Mouse (Mus musculus) liver, embryonic 12.5 days (tissue): Measurements from ENCODE around the gene Ankrd27. TPM values are rescaled to one million over a fixed set of nuclear protein-coding genes. Genes with fewer than 3 reads are reported as not detected.

ENCODE experiments used
- ATAC-seq: fragments of 200-750 bp; cut with Nextera tagmentation; 2 replicates; pipeline ENCODE4 v1.8.0; 2017; ENCODE audit warnings: moderate number of reproducible peaks, mild to moderate bottlenecking, moderate library complexity
- H3K27ac ChIP-seq: fragments of 300-500 bp; sonication (generic); 2 replicates; pipeline ENCODE4 v1.5.1; 2016; ENCODE audit warnings: mild to moderate bottlenecking
- H3K27me3 ChIP-seq: fragments of 300-500 bp; sonication (generic); replicated peaks from 2 replicates; pipeline ENCODE4 v1.6.1; 2016; ENCODE audit warnings: mild to moderate bottlenecking, moderate library complexity
- H3K36me3 ChIP-seq: fragments of 300-500 bp; sonication (generic); 2 replicates; pipeline ENCODE4 v1.6.1; 2016; ENCODE audit warnings: mild to moderate bottlenecking, moderate library complexity
- H3K4me1 ChIP-seq: fragments of 300-500 bp; sonication (generic); 2 replicates; pipeline ENCODE4 v1.6.1; 2016
- H3K4me2 ChIP-seq: fragments of 300-500 bp; sonication (generic); 2 replicates; pipeline ENCODE4 v1.6.1; 2016; ENCODE audit warnings: mild to moderate bottlenecking, moderate library complexity
- H3K4me3 ChIP-seq: fragments of 300-500 bp; sonication (generic); 2 replicates; pipeline ENCODE4 v1.5.1; 2016; ENCODE audit warnings: mild to moderate bottlenecking, moderate library complexity
- H3K9ac ChIP-seq: fragments of 300-500 bp; sonication (generic); 2 replicates; pipeline ENCODE4 v1.6.1; 2016; ENCODE audit warnings: mild to moderate bottlenecking, moderate library complexity
- H3K9me3 ChIP-seq: fragments of 300-500 bp; sonication (generic); replicated peaks from 2 replicates; pipeline ENCODE4 v1.6.1; 2016; ENCODE audit warnings: mild to moderate bottlenecking, moderate library complexity
- WGBS: fragments of 180-500 bp; shearing (Covaris S2); methylation state at CpG from one replicate; pipeline ENCODE4 v1.1.7; 2016; ENCODE audit not compliant: insufficient replicate concordance; 5-methylcytosine and 5-hydroxymethylcytosine counted together
- polyA plus RNA-seq: library from polyadenylated mRNA; unstranded; fragments of >200 nt; fragmentation: Nextera tagmentation; extraction: Ambion mirVana; gene quantifications from 2 replicates; pipeline ENCODE4 v1.2.1, GENCODE M21; 2016

The Ankrd27 gene
- polyA plus RNA-seq, 1 experiment from 2014 or later, result 45.5 TPM

DNA sequence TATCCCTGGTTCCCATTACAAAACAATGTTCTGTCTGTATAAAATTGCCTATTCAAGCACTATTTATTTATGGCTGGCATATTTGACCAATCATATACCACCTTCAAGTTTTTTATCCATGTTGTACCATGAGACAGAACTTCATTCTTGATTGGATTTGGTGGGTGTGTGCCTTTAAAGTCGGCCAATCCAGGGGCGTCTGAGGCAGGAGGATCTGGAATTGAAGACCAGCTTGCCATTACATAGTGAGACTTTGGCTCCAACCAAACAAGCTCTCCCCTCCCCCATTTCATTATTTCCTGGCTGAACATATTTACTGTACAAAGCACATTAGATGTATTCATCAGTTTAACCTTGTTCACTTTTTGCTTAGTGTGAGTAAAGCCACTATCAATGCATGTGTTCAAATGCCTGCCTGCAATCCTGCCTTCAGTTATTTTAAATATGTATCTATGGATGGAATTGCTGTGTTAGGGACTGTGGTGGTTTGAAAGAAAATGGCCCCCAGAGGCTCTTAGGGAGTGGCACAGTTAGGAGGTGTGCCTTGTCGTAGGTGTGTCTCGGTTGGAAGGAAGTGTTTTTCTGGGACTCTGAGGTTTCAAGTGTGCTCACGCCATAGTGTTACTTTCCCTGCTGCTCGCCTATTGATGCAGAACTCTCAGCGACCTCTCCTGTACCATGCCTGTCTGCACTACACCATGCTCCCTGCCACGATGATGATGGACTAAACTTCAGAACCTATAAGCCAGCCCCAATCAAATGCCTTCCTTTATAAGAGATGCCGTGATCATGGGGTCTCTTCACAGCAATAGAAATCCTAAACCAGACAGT lies 62.4 kb downstream of the Ankrd27 start:
- 55% methylated on average over 9 of the region's 9 CpGs for WGBS
- Histone ChIP-seq H3K27ac (peak overlapping the region; percentile 36), H3K36me3 (peaks cover 23% of the 10 kb centered on the region), H3K9me3 (no peaks in the 10 kb centered on the region), H3K9ac (no peak overlapping the region), H3K4me2 (peak overlapping the region; percentile 47), H3K4me3 (no peak overlapping the region), H3K27me3 (0 out of 2 replicates have a peak, but pooled peaks cover 10% of the 10 kb centered on the region), H3K4me1 (peaks cover 37% of the 10 kb centered on the region)
- 0 out of 2 replicates have a peak, but pooled peaks have one; percentile 13 for ATAC-seq

DNA sequence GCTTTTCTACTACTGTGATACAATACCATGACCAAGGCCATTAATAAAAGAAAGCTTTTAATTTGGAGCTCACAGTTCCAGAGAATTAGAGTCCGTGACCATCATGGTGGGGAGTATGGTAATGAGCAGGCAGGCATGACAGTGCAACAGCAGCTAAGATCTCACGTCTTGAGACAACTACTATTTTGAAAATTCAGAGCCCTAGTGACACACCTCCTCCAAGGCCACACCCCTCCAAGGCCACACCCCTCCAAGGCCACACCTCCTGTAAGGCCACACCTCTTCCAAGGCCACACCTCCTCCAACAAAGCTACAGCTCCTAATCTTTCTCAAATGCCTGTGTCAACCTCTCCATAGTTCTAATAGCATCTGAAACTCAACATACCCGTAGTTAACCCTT lies 63.0 kb downstream of the Ankrd27 start:
- peak; percentile 66 for ATAC-seq
- Histone ChIP-seq H3K9ac (no peak overlapping the region), H3K27me3 (0 out of 2 replicates have a peak, but pooled peaks cover 10% of the 10 kb centered on the region), H3K4me1 (peaks cover 37% of the 10 kb centered on the region), H3K4me2 (peak overlapping the region; percentile 47), H3K27ac (0 out of 2 replicates have a peak overlapping the region, but pooled peaks have one; percentile 36), H3K9me3 (no peaks in the 10 kb centered on the region), H3K36me3 (peaks cover 17% of the 10 kb centered on the region), H3K4me3 (no peak overlapping the region)
- WGBS, result 37% methylated on average over 3 of the region's 3 CpGs

DNA sequence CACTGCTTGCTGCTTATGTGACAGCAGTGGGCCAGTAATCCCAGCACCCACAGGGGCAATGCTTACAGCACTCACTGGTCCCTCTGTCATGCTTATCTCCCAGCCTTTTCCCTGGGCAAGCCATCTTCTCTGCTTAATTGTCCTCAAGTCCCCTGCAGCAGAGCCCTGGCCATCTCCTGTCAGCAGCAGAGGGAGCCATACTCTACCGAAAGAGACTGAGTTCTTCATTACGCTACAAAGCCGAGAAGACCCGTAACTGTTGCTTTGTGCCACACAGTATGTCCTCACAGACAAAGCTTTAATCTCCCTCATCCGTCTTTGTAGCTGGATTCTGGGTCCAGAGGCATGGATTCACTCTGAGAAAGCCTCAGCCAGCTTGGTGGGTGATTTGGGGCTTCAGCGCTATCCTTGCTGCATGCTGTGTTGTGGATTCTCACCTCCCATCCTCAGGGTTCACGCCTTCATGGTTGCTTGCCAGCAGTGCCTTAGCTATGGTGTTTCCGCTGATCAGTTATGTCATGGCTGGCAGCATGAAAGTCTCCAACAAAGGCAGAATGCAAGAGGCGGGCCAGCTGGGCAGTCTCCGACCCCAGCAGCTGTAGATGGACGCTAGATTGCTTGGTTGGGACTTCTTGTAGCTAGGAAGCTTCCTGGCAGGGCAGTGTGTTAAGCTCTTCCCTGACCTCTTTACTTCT lies 64.8 kb downstream of the Ankrd27 start:
- WGBS, result 68% methylated on average over 11 of the region's 11 CpGs
- Histone ChIP-seq H3K27ac (no peak overlapping the region), H3K4me1 (peaks cover 33% of the 10 kb centered on the region), H3K4me2 (no peak overlapping the region), H3K9ac (no peak overlapping the region), H3K9me3 (no peaks in the 10 kb centered on the region), H3K4me3 (no peak overlapping the region), H3K27me3 (0 out of 2 replicates have a peak, but pooled peaks cover 10% of the 10 kb centered on the region), H3K36me3 (no peaks in the 10 kb centered on the region)
- ATAC-seq, result no peak

DNA sequence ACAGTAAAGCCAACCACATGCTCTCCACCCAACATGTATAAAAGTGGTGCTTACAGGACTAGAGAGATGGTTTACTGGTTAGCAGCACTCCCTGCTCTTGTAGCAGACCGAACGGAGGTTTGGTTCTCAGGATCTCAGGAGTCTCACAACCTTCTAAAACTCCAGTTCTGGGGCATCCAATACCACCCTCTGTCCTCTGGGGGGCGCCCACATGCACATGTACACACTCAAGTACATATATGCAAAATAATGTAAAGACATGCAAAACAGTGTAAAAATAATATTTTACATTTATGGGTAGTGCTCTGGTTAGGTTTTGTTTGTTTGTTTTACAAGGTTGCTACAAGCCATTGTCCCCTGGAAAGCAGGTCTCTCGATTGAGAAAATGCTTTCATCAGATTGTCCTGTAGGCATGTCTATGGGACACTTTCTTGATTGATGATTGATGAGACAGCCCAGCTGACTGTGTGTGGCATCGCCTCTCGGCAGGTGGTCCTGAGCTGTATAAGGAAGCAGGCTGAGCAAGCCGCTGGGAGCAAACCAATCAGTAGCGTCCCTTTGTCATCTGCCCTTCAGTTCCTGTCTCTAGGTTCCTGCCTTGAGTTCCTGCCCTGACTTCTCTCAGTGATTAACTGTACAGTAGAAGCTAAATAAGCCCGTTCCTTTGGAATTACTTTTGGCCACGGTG lies 65.7 kb downstream of the Ankrd27 start:
- WGBS, result 67% methylated on average over 10 of the region's 10 CpGs
- no peak overlapping the region for H3K27ac ChIP-seq
- no peaks in the 10 kb centered on the region for H3K36me3 ChIP-seq
- H3K4me3 ChIP-seq, result no peak overlapping the region
- no peak overlapping the region for H3K4me2 ChIP-seq
- H3K4me1 ChIP-seq, result peaks cover 24% of the 10 kb centered on the region
- ATAC-seq, result no peak
- 0 out of 2 replicates have a peak, but pooled peaks cover 10% of the 10 kb centered on the region for H3K27me3 ChIP-seq
- H3K9ac ChIP-seq, result no peak overlapping the region
- H3K9me3 ChIP-seq, result no peaks in the 10 kb centered on the region

DNA sequence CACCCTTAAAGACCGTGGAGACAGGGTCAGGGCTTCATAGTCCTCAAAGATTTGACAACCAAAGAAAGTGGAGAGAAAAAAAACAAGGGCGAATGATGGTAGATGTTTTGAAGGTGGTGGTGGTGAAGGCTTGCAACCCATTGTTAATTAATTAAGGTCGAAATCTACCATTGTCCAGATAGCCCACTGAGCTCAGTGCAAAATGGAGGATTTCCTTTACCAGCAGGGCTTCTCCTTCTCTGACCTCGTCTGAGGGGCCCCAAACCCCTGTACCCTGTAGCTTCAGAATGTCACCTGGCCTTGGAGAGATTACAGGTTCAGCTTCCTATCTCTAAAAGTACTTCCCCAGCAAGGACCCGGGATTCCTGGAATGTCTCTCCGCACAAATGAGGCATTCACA lies 71.8 kb downstream of the Ankrd27 start:
- no peaks in the 10 kb centered on the region for H3K4me1 ChIP-seq
- no peak overlapping the region for H3K9ac ChIP-seq
- no peaks in the 10 kb centered on the region for H3K9me3 ChIP-seq
- no peak overlapping the region for H3K4me3 ChIP-seq
- H3K36me3 ChIP-seq, result no peaks in the 10 kb centered on the region
- H3K4me2 ChIP-seq, result no peak overlapping the region
- H3K27me3 ChIP-seq, result no peaks in the 10 kb centered on the region
- no peak for ATAC-seq
- 47% methylated on average over 6 of the region's 6 CpGs for WGBS
- no peak overlapping the region for H3K27ac ChIP-seq

DNA sequence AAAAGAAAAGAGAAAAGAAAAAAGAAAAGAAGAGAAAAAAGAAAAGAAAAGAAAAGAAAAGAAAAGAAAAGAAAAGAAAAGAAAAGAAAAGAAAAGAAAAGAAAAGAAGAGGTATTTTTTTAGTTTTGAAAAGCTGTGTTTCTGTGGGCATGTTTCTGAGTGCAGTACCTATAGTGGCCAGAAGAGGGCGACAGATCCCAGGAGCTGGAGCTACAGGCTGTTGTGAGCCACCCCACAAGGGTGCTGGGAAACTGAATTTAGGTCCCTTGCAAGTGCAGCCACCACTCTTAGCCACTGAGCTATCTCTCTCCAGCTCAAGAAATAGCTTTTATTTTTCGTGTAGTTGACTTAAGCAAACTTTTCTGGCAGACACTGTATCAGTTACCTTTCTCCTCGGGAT lies 73.1 kb downstream of the Ankrd27 start:
- no peak overlapping the region for H3K27ac ChIP-seq
- no peak overlapping the region for H3K9ac ChIP-seq
- no peak overlapping the region for H3K4me2 ChIP-seq
- H3K36me3 ChIP-seq, result no peaks in the 10 kb centered on the region
- no peaks in the 10 kb centered on the region for H3K4me1 ChIP-seq
- 44% methylated on average over 3 of the region's 3 CpGs for WGBS
- no peaks in the 10 kb centered on the region for H3K9me3 ChIP-seq
- H3K27me3 ChIP-seq, result no peaks in the 10 kb centered on the region
- no peak overlapping the region for H3K4me3 ChIP-seq
- ATAC-seq, result no peak

DNA sequence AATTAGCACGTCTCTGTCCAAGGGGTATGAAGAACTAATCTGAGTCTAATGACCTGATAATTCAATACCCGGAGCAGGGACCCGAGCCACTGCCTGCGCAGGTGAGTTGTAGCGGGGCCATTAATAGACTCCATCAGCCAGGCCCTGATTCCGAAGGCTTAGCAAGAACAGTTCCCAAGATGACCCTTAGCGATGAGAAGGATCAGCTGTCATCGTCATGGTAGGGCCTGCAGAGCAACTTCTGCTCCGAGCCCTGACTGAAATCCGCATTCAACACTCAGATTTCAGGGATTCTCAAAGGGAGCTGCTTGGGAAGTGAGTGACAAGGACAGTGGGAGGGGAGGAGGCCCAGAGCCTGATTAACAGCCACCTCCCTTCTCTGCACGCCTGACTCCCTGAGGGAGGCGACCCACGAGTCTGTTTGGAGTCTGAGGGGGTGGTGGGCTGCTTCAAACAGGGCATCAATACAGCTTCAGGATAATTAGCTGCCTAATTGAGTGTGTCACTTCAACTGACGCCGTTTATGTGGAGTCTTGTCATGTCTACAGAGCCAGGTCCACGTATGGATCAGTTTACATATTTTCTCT lies 77.8 kb downstream of the Ankrd27 start:
- Histone ChIP-seq H3K27ac (no peak overlapping the region), H3K4me3 (no peak overlapping the region), H3K27me3 (no peaks in the 10 kb centered on the region), H3K9me3 (no peaks in the 10 kb centered on the region), H3K4me2 (no peak overlapping the region), H3K36me3 (no peaks in the 10 kb centered on the region), H3K4me1 (no peaks in the 10 kb centered on the region), H3K9ac (no peak overlapping the region)
- WGBS, result 64% methylated on average over 16 of the region's 16 CpGs
- no peak for ATAC-seq

DNA sequence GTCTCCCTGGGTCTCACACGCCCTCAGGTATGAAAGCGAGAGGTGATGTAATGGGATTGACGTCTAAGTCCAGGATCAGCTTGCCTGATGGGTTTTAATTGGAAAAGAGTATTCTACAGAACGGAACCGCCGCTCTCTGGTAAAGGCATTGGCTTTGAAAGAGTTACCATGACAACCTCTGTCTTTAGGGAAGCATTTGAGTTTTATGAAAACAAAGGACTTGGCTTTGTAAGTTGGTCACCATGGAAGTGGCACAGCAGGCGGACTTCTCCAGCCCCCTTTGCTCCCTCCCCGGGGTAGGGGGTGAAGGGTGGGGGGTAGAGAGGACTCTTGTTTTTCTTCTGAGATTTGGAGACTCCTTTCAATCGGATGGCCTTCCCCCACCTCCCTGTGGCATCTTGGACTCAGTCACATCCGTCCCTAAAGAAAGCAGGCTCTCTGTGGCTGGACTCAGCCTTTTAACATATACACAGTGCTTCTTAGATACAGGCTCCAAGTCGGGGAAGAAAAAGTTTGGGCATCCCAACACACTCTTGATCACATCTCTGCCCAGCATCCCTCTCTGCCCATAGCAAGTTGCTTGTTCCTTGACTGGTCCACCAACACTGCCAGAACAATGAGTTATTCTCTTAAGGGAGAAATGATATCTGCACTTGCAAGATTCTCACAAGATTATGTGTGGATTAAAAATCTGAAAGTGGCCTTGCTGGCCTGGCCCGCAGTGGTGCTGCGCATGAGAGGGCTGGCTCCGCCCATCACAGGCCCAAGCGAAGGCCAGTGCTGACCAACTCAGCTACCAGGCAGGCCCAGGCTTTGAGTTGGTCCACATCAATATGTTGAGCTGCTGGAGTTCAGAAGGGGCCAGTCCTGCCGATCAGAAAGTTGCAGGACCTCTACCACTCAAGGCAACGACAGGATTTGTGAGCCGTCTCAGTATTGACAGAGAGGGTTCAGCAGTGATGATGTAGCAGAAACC lies 82.3 kb downstream of the Ankrd27 start:
- no peak overlapping the region for H3K4me3 ChIP-seq
- no peaks in the 10 kb centered on the region for H3K4me1 ChIP-seq
- no peak overlapping the region for H3K9ac ChIP-seq
- no peaks in the 10 kb centered on the region for H3K9me3 ChIP-seq
- no peak overlapping the region for H3K4me2 ChIP-seq
- WGBS, result 62% methylated on average over 18 of the region's 18 CpGs
- no peaks in the 10 kb centered on the region for H3K36me3 ChIP-seq
- ATAC-seq, result no peak
- no peaks in the 10 kb centered on the region for H3K27me3 ChIP-seq
- no peak overlapping the region for H3K27ac ChIP-seq

DNA sequence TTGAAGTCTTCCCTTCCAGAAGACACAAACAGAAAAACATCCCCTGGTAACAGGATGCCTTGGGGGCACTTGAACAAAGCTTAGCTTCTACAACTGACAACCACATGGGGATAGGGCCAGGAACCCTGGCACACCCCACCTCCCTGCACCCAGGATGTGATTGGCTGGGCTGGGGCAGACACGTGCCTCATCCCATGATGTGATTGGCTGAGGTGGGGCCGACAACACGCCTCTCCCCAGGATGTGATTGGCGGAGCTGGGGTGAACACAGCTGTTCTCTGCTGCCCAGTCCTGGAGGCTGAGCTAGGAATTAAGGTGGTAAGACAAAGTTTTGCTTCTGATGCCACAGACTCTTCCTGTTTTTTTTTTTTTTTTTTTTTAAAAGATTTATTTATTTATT lies 92.9 kb downstream of the Ankrd27 start:
- 60% methylated on average over 4 of the region's 4 CpGs for WGBS
- Histone ChIP-seq H3K9ac (no peak overlapping the region), H3K9me3 (0 out of 2 replicates have a peak, but pooled peaks cover 4% of the 10 kb centered on the region), H3K4me1 (no peaks in the 10 kb centered on the region), H3K4me2 (no peak overlapping the region), H3K27me3 (no peaks in the 10 kb centered on the region), H3K4me3 (no peak overlapping the region), H3K27ac (no peak overlapping the region), H3K36me3 (no peaks in the 10 kb centered on the region)
- no peak for ATAC-seq

DNA sequence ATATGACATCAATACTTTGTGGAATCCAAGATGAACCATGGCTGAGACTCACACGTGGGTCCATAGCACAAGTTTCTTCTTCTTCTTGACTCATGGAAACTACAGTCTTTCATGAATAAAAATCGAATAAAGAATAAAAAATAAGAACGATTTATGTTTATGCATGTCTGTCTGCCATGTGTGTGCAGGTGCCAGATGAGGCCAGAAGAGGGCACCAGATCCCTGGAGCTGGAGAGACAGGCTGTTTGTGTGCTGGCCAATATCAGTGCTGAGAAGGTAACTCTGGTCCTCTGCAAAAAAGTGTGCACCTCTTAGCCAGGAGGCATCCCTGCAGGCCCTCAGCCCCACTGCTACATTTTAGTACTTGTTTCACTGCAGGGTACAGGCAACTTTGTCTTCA lies 95.5 kb downstream of the Ankrd27 start:
- Histone ChIP-seq H3K27ac (no peak overlapping the region), H3K9me3 (0 out of 2 replicates have a peak, but pooled peaks cover 4% of the 10 kb centered on the region), H3K4me2 (no peak overlapping the region), H3K27me3 (no peaks in the 10 kb centered on the region), H3K36me3 (no peaks in the 10 kb centered on the region), H3K9ac (no peak overlapping the region), H3K4me1 (peaks cover 10% of the 10 kb centered on the region), H3K4me3 (no peak overlapping the region)
- no peak for ATAC-seq
- 53% methylated on average over 3 of the region's 3 CpGs for WGBS
